30 mouse cellular contexts compared by ENCODE assay signal in the genomic region with DNA sequence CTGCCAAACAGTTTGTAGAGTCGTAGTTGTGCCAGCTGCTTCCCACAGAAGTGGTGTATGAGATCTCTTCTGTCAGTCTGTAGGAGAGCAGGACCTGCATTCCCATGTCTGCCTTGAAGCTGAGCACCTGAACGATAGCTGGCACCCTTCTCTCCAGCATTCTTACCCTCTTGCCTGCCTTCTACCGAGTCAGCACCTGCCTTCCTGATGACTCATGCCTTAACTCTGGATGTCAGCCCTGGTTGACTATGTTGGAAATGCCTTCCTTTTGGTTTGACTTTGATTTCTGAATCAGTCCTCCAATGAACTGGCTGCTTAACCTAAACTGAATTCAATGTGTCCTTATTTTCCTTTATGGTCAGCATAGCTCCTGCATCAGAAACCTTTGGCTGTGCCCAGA. TPM values are rescaled to one million over a fixed set of nuclear protein-coding genes. Genes with fewer than 3 reads are reported as not detected.
A peak's percentile ranks its signal among the peaks of the same experiment; 100 is the strongest.
DNase-seq lines count a peak whose midpoint lies in the region; TF ChIP-seq lines count a peak whose summit lies in the region.
"Had no signal": no experiment of that assay in that cellular context is flagged by ENCODE, and none has a peak within 500 bp of the region (broad histone marks: within the 10 kb centered on the region; RNA-seq: fewer than 3 reads in every experiment).

No protein-coding gene starts in this region.

- no peak overlapping the region for H3K9ac ChIP-seq in ES-E14 (ENCODE audit: insufficient read depth, low read depth, low read length, poor library complexity, severe bottlenecking)
- H3K9ac ChIP-seq: embryonic facial prominence, embryonic 15.5 days; forebrain, embryonic 12.5 days; heart, embryonic 15.5 days; hindbrain, embryonic 13.5 days had no signal

- in situ Hi-C loops in ES-E14 (cut with MboI; ENCODE audit: low sequenced_read_pairs in 2 of 2, unreplicated experiment in 2 of 2) = no loop called here

- H3K4me1 ChIP-seq in ES-E14 (ENCODE audit: control insufficient read depth in 2 of 2, insufficient read depth in 2 of 2, low read length in 2 of 2, poor library complexity in 1 of 2) = no peaks in the 10 kb centered on the region
- H3K4me1 ChIP-seq in cerebellum, adult 2 months (ENCODE audit: control insufficient read depth, insufficient read depth, low read length) = no peaks in the 10 kb centered on the region; the same call in 1 of the 2 replicates
- H3K4me1 ChIP-seq: forebrain, embryonic 12.5 days had no signal

- H3K36me3 ChIP-seq in ES-E14 (ENCODE audit: control insufficient read depth, insufficient read depth, low read length, poor library complexity, severe bottlenecking) = peaks cover 35% of the 10 kb centered on the region

- H3K9me3 ChIP-seq in ES-E14 (ENCODE audit: control insufficient read depth, insufficient read depth, low read depth, low read length) = no peaks in the 10 kb centered on the region
- H3K9me3 ChIP-seq: embryonic facial prominence, embryonic 15.5 days; forebrain, embryonic 12.5 days; heart, embryonic 15.5 days; hindbrain, embryonic 13.5 days had no signal

- peak; percentile 14 for DNase-seq in right cerebral cortex, adult 18-20 months
- DNase-seq in right cerebral cortex, postnatal 36 days (ENCODE audit: low spot score in 2 of 2) = no peak
- DNase-seq in ES-E14 (ENCODE audit: low read depth, low spot score) (no peak), NIH3T3 (ENCODE audit: low read depth) (peak; percentile 60)
- peak; percentile 44 for DNase-seq in fibroblast of lung, adult 2 months (ENCODE audit: low read depth)
- DNase-seq in thymus, postnatal 4 days = no peak
- no peak for DNase-seq in cerebellum, adult 2 months
- DNase-seq: adrenal gland, postnatal 10 days; B cell, adult 2 months; cerebellum, adult 8-10 months; cerebellum, postnatal 14 days; embryo, embryonic 11 days; gastrocnemius, postnatal 10 days; heart, adult 2 months; heart, postnatal 14 days; kidney, adult 11 months had no signal

- no peaks in the 10 kb centered on the region for H3K27me3 ChIP-seq in cerebellum, adult 2 months (ENCODE audit: control insufficient read depth, insufficient read depth, low read length)
- H3K27me3 ChIP-seq: embryonic facial prominence, embryonic 15.5 days; forebrain, embryonic 12.5 days; heart, embryonic 15.5 days; hindbrain, embryonic 13.5 days had no signal

- no peak for TF ChIP-seq CTCF in cerebellum, adult 2 months (IDR thresholded peaks at IDR 0.05; ENCODE audit: borderline replicate concordance, insufficient read depth, low read depth, low read length)

- WGBS in cerebellum, adult 2 months = 48% methylated on average over 3 of the region's 3 CpGs

- peak overlapping the region; percentile 42; the same call in 1 of the 2 replicates for H3K27ac ChIP-seq in ES-E14 (ENCODE audit: insufficient read depth, low read depth, low read length, poor library complexity, severe bottlenecking)
- H3K27ac ChIP-seq in cerebellum, adult 2 months (ENCODE audit: insufficient read depth, low read length) = no peak overlapping the region
- H3K27ac ChIP-seq: embryonic facial prominence, embryonic 15.5 days; forebrain, embryonic 12.5 days; heart, adult 2 months; heart, embryonic 15.5 days; hindbrain, embryonic 13.5 days; hindbrain, postnatal 0 days had no signal

- TF ChIP-seq POLR2A in cerebellum, adult 2 months (IDR thresholded peaks at IDR 0.05; ENCODE audit: borderline replicate concordance, insufficient read depth, low read length) = no peak

- no peak overlapping the region for H3K4me3 ChIP-seq in ES-E14 (ENCODE audit: insufficient read depth in 1 of 2, low read depth in 1 of 2, low read length in 2 of 2, poor library complexity in 1 of 2, severe bottlenecking in 1 of 2)
- no peak overlapping the region for H3K4me3 ChIP-seq in cerebellum, adult 2 months (replicated peaks; ENCODE audit: insufficient read depth, low read depth, low read length)
- H3K4me3 ChIP-seq: embryonic facial prominence, embryonic 15.5 days; erythroblast, embryonic 14.5 days; forebrain, embryonic 12.5 days; heart, adult 2 months; heart, embryonic 15.5 days; hindbrain, embryonic 13.5 days had no signal

TF ChIP-seq in ES-E14, 5 proteins besides CTCF, POLR2A, EP300 and RAD21:
- TF ChIP-seq ZNF384 (IDR thresholded peaks at IDR 0.05; ENCODE audit: low read depth, low read length) = no peak
- TF ChIP-seq ZC3H11A (IDR thresholded peaks at IDR 0.05; ENCODE audit: borderline replicate concordance, low read depth, low read length) = no peak
- no peak for TF ChIP-seq HCFC1 (IDR thresholded peaks at IDR 0.05; ENCODE audit: borderline replicate concordance, insufficient read depth, low read length)
- no peak for TF ChIP-seq MAFK (IDR thresholded peaks at IDR 0.05; ENCODE audit: insufficient read depth, low read depth, low read length)
- TF ChIP-seq CHD2 (IDR thresholded peaks at IDR 0.05; ENCODE audit: low read depth, low read length) = no peak

RNA-seq across cellular contexts. Expression of gene 1700010B08Rik, which starts 20.4 kb away (rescaled TPM):
- total RNA-seq in ES-E14 (2012; rRNA removed) = 0.26 TPM in 1 of 2 replicates, not detected in the other
- polyA plus RNA-seq in cerebellum, adult 2 months (2012; rRNA removed) = not detected in 2 replicates
- total RNA-seq: adrenal gland, postnatal 10 days; common myeloid progenitor, adult 5-6 weeks; gastrocnemius, postnatal 10 days; gastrocnemius, postnatal 4 days; heart, adult 2 months; heart, postnatal 14 days; hematopoietic stem cell, adult 5-6 weeks; hindbrain, postnatal 0 days; MEL had no signal
- polyA plus RNA-seq: CD4-positive, CD25-positive, alpha-beta regulatory T cell, adult 4 months; embryonic facial prominence, embryonic 11.5 days; embryonic facial prominence, embryonic 15.5 days; erythroblast, embryonic 14.5 days; forebrain, embryonic 12.5 days; heart, embryonic 11.5 days; heart, embryonic 15.5 days; hindbrain, embryonic 13.5 days; hindbrain, postnatal 0 days; intestine, embryonic 14.5 days had no signal

RNA-seq across cellular contexts. Expression of gene Vapb, which starts 38.5 kb away (rescaled TPM):
- 19.0 and 26.5 TPM in 2 replicates for total RNA-seq in ES-E14 (2012; rRNA removed)
- 58.5 and 70.6 TPM in 2 replicates for polyA plus RNA-seq in cerebellum, adult 2 months (2012; rRNA removed)

RNA-seq across cellular contexts. Expression of gene Rab22a, which starts 39.3 kb away (rescaled TPM):
- total RNA-seq in ES-E14 (2012; rRNA removed) = 10.9 and 11.6 TPM in 2 replicates
- 20.1 and 21.6 TPM in 2 replicates for polyA plus RNA-seq in cerebellum, adult 2 months (2012; rRNA removed)

Comparison
In these comparisons a context has a peak if more than half of its experiments do, and no peak if none do; other contexts are left out.
1. DNase-seq: peak in right cerebral cortex, adult 18-20 months (single experiment), NIH3T3 (single experiment) and fibroblast of lung, adult 2 months (single experiment); none in right cerebral cortex, postnatal 36 days (0 of 2), ES-E14 (single experiment), thymus, postnatal 4 days (single experiment) and cerebellum, adult 2 months (0 of 2).